Mouse (Mus musculus): ENCODE results near the gene Hlcs.

DNA sequence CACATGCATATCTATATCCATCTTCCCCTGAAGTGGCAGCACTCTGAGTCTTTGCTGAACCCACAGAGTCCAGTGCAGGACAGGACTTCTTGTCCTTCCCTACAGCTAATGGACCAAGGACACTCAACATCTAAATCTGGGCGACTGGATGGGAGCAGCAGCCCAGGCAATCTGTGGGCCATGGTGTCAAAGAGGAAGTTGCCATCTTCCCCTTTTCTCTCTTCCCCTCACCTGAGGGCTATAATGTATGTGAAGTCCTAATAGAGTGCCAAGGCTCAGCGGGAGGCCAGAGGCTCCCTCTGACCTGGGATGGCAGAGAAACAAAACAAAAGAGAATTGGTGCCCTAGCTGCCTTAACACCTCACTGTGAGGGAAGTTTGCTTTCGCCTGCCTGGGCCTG, 29.4 kb downstream of the Hlcs start:
- TF ChIP-seq EP300 (optimal IDR thresholded peaks at IDR 0.05) (no peak), CTCF (IDR thresholded peaks at IDR 0.05; ENCODE audit: low read depth) (no peak)
